Comparison of ENCODE assay signal across 7 mouse cellular contexts in the genomic region with DNA sequence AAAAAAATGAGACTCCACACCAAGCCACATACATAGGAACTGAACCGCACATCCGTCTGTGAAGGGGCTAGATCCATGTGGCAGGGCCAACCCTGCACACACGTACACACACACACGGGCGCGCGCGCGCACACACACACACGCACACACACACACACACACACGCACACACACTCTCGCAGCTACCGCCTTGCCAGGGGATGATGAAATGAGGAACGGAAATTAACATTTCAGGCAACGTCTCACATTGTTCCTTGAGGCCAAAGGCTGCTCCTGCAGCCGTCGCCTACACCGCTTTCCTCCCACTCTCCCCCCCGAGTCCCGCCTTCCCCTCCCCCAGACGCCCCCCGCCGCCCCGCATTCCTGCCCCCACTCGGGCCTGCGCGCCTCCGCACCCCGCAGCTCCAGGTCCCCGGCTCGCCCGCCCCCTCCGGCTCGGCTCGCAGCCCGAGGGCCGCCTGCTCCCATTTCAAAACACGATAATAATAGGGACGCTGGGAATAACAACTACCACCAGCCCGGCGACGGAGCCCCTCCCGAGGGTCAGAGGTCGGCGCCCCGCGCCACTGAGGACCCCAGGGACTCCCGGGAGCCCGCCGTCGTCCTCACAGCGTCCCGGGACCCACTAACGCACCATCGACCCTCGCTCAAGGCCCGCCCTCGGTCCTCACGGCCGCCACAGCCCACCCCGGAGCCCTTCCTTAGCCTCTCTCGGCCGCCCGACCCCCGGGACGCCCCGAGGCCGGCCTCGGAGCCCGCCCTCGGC. TPM values are rescaled to one million over a fixed set of nuclear protein-coding genes. Genes with fewer than 3 reads are reported as not detected.
DNase-seq lines count a peak whose midpoint lies in the region; ATAC-seq and TF ChIP-seq lines count a peak whose summit lies in the region.

No protein-coding gene starts in this region.

- peak overlapping the region; percentile 68 for H3K27ac ChIP-seq in cortical plate, adult 2 months (ENCODE audit: insufficient read depth, low read length)
- H3K27ac ChIP-seq in intestine, embryonic 14.5 days (ENCODE audit: low read depth) = peak overlapping the region; percentile 99
- H3K27ac ChIP-seq in midbrain, embryonic 11.5 days (ENCODE audit: low read depth, low read length) = peak overlapping the region; percentile 93
- peak overlapping the region; percentile 81 for H3K27ac ChIP-seq in small intestine, adult 2 months (ENCODE audit: insufficient read depth, low read depth, low read length)

- WGBS in intestine, embryonic 14.5 days = under 1% methylated on average over 70 of the region's 71 CpGs
- WGBS in midbrain, embryonic 11.5 days = 0% methylated on average over 68 of the region's 71 CpGs
- under 1% methylated on average over 70 of the region's 71 CpGs for WGBS in small intestine, adult 2 months

- peak overlapping the region; percentile 81 for H3K4me2 ChIP-seq in intestine, embryonic 14.5 days (ENCODE audit: low read length)
- peak overlapping the region; percentile 80 for H3K4me2 ChIP-seq in midbrain, embryonic 11.5 days

- peak overlapping the region; percentile 98 for H3K9ac ChIP-seq in intestine, embryonic 14.5 days (ENCODE audit: low read length)
- H3K9ac ChIP-seq in midbrain, embryonic 11.5 days (ENCODE audit: low read length) = peak overlapping the region; percentile 99

- no peaks in the 10 kb centered on the region for H3K27me3 ChIP-seq in intestine, embryonic 14.5 days (replicated peaks; ENCODE audit: control insufficient read depth, insufficient read depth, low read length)
- H3K27me3 ChIP-seq in midbrain, embryonic 11.5 days (ENCODE audit: control insufficient read depth, insufficient read depth, low read length) = no peaks in the 10 kb centered on the region
- no peaks in the 10 kb centered on the region for H3K27me3 ChIP-seq in small intestine, adult 2 months (ENCODE audit: control insufficient read depth, insufficient read depth, low read length)

- 0 out of 2 replicates have a peak, but pooled peaks have one; percentile 0 for ATAC-seq in intestine, embryonic 14.5 days (replicated peaks; ENCODE audit: low FRiP score, low TSS enrichment, low read depth)
- ATAC-seq in midbrain, embryonic 11.5 days (ENCODE audit: low FRiP score) = peak; percentile 15; the same call in 1 of the 2 replicates

- no peaks in the 10 kb centered on the region for H3K36me3 ChIP-seq in intestine, embryonic 14.5 days (ENCODE audit: control insufficient read depth, insufficient read depth, low read length)
- H3K36me3 ChIP-seq in midbrain, embryonic 11.5 days (ENCODE audit: control insufficient read depth, insufficient read depth, low read length) = no peaks in the 10 kb centered on the region
- peaks cover 3% of the 10 kb centered on the region; the same call in 1 of the 2 replicates for H3K36me3 ChIP-seq in small intestine, adult 2 months (ENCODE audit: control insufficient read depth, insufficient read depth, low read length)

- H3K4me3 ChIP-seq in cortical plate, adult 2 months (ENCODE audit: insufficient read depth, low read length) = peak overlapping the region; percentile 66
- peak overlapping the region; percentile 97 for H3K4me3 ChIP-seq in intestine, embryonic 14.5 days (ENCODE audit: low read depth, low read length)
- peak overlapping the region; percentile 100 for H3K4me3 ChIP-seq in midbrain, embryonic 11.5 days (ENCODE audit: low read depth, low read length)
- peak overlapping the region; percentile 99 for H3K4me3 ChIP-seq in small intestine, adult 2 months (ENCODE audit: low read depth, low read length)

- DNase-seq in adipocyte (ENCODE audit: low spot score) = peak; percentile 83
- peak; percentile 68 for DNase-seq in gastrocnemius, postnatal 25 days
- peak; percentile 83 for DNase-seq in intestine, embryonic 14.5 days (ENCODE audit: low spot score)
- DNase-seq in left cerebral cortex, postnatal 4 days = peak; percentile 45
- peak; percentile 96 for DNase-seq in midbrain, embryonic 11.5 days (ENCODE audit: low spot score, missing footprints)

- TF ChIP-seq CTCF in cortical plate, adult 2 months (IDR thresholded peaks at IDR 0.05; ENCODE audit: extremely low read depth, insufficient read depth, low read length) = no peak
- no peak for TF ChIP-seq CTCF in small intestine, adult 2 months (IDR thresholded peaks at IDR 0.05; ENCODE audit: extremely low read depth, insufficient read length, insufficient replicate concordance, low read depth, low read length)

- intact Hi-C loops in left cerebral cortex, postnatal 4 days (cut with DNase I) = loop anchor here (5.0 kb wide), 1 partner anchor 134 kb away; no protein-coding TSS in a partner anchor

- H3K4me1 ChIP-seq in cortical plate, adult 2 months (ENCODE audit: control insufficient read depth, insufficient read depth, low read length) = peaks cover 15% of the 10 kb centered on the region
- peaks cover 34% of the 10 kb centered on the region for H3K4me1 ChIP-seq in intestine, embryonic 14.5 days (replicated peaks; ENCODE audit: control insufficient read depth, insufficient read depth, low read length)
- peaks cover 35% of the 10 kb centered on the region for H3K4me1 ChIP-seq in midbrain, embryonic 11.5 days (ENCODE audit: control insufficient read depth, insufficient read depth, low read length)
- H3K4me1 ChIP-seq in small intestine, adult 2 months (ENCODE audit: control insufficient read depth, insufficient read depth, insufficient read length, low read length) = peaks cover 27% of the 10 kb centered on the region

- TF ChIP-seq POLR2A in cortical plate, adult 2 months (IDR thresholded peaks at IDR 0.05; ENCODE audit: extremely low read depth, insufficient read depth, low read length) = no peak
- TF ChIP-seq POLR2A in small intestine, adult 2 months (IDR thresholded peaks at IDR 0.05; ENCODE audit: low read depth, low read length) = peak; percentile 46; the same call in 1 of the 2 replicates

- H3K9me3 ChIP-seq in intestine, embryonic 14.5 days (ENCODE audit: control insufficient read depth, low read length) = no peaks in the 10 kb centered on the region
- no peaks in the 10 kb centered on the region for H3K9me3 ChIP-seq in midbrain, embryonic 11.5 days (ENCODE audit: control insufficient read depth, low read length)

RNA-seq across cellular contexts. Expression of gene Ankrd11, which starts 0.9 kb away (rescaled TPM):
- polyA plus RNA-seq in cortical plate, adult 2 months (2012; rRNA removed) = 99.7 and 106 TPM in 2 replicates
- total RNA-seq in gastrocnemius, postnatal 25 days (2021) = 10 to 100 TPM; 43.5 to 51.1 TPM
- polyA plus RNA-seq in intestine, embryonic 14.5 days (2014; fragmentation: Nextera tagmentation; extraction: Ambion mirVana) = 45.9 and 47.4 TPM in 2 replicates
- total RNA-seq in left cerebral cortex, postnatal 4 days (2021) = 100 to 1,000 TPM; 138 to 143 TPM
- 61.9 and 72.0 TPM in 2 replicates for polyA plus RNA-seq in midbrain, embryonic 11.5 days (2014; fragmentation: Nextera tagmentation; extraction: Ambion mirVana)
- polyA plus RNA-seq in small intestine, adult 2 months (2012; rRNA removed) = 23.9 and 79.9 TPM in 2 replicates

RNA-seq across cellular contexts. Expression of gene Spg7, which starts 21.6 kb away (rescaled TPM):
- 76.9 and 93.5 TPM in 2 replicates for polyA plus RNA-seq in cortical plate, adult 2 months (2012; rRNA removed)
- 10 to 100 TPM; 60.5 to 66.3 TPM for total RNA-seq in gastrocnemius, postnatal 25 days (2021)
- 46.0 and 47.2 TPM in 2 replicates for polyA plus RNA-seq in intestine, embryonic 14.5 days (2014; fragmentation: Nextera tagmentation; extraction: Ambion mirVana)
- 10 to 100 TPM; 73.8 to 79.7 TPM for total RNA-seq in left cerebral cortex, postnatal 4 days (2021)
- polyA plus RNA-seq in midbrain, embryonic 11.5 days (2014; fragmentation: Nextera tagmentation; extraction: Ambion mirVana) = 35.9 TPM in 2 replicates
- 54.1 and 132 TPM in 2 replicates for polyA plus RNA-seq in small intestine, adult 2 months (2012; rRNA removed)

Comparison
In these comparisons a context has a peak if more than half of its experiments do, and no peak if none do; other contexts are left out.
1. Peak in every context shown above with its lines: DNase-seq, ATAC-seq, H3K4me3 ChIP-seq and H3K27ac ChIP-seq.
2. DNase-seq: peak in every context shown above with its lines; median percentile 96 in midbrain, embryonic 11.5 days; 83 in adipocyte; 83 in intestine, embryonic 14.5 days; 68 in gastrocnemius, postnatal 25 days; 45 in left cerebral cortex, postnatal 4 days.